In the genomic region with DNA sequence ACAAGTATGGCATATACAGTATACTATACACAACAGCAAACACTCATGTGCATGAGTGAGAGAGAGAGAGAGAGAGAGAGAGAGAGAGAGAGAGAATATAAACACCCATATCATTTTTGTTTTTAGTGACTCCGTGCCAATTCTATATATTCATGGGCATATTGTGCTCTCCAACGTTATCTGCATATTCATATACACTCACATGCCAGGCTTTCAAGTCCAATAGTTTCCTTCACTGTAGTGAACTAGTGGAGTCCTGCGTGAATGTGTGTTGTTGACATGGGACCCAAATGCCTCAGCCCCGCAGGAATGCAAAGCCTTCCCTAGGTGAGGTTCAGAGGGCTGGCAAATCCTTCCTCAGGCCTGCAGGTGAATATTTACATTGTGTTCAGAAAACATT, we compare ENCODE assay signal across 28 mouse cellular contexts.
"Had no signal": no experiment of that assay in that cellular context is flagged by ENCODE, and none has a peak within 500 bp of the region (broad histone marks: within the 10 kb centered on the region; RNA-seq: fewer than 3 reads in every experiment).

No protein-coding gene starts in this region.

- H3K27me3 ChIP-seq: heart, embryonic 12.5 days; hindbrain, embryonic 12.5 days; intestine, embryonic 15.5 days; limb, embryonic 12.5 days; liver, embryonic 13.5 days; liver, embryonic 15.5 days had no signal

- DNase-seq: gastrocnemius, adult 2 months; gastrocnemius, postnatal 10 days; gastrocnemius, postnatal 25 days; heart, adult 18-20 months; heart, postnatal 10 days; heart, postnatal 4 days; kidney, adult 18-20 months; kidney, adult 8-10 months; kidney, postnatal 10 days; kidney, postnatal 25 days; kidney, postnatal 4 days; liver; liver, embryonic 13.5 days had no signal

- H3K4me3 ChIP-seq: gastrocnemius, adult 2 months; heart, embryonic 10.5 days; heart, embryonic 12.5 days; hindbrain, embryonic 10.5 days; hindbrain, embryonic 12.5 days; intestine, embryonic 15.5 days; layer of hippocampus, adult 2 months; left cerebral cortex, adult 2 months; limb, embryonic 10.5 days; limb, embryonic 12.5 days; liver, embryonic 13.5 days; liver, embryonic 15.5 days had no signal

- H3K9me3 ChIP-seq: heart, embryonic 10.5 days; heart, embryonic 12.5 days; hindbrain, embryonic 10.5 days; hindbrain, embryonic 12.5 days; intestine, embryonic 15.5 days; limb, embryonic 10.5 days; limb, embryonic 12.5 days; liver, embryonic 13.5 days; liver, embryonic 15.5 days had no signal

- H3K27ac ChIP-seq: gastrocnemius, adult 2 months; heart, embryonic 10.5 days; hindbrain, embryonic 10.5 days; hindbrain, embryonic 12.5 days; hindbrain, embryonic 14.5 days; intestine, embryonic 15.5 days; layer of hippocampus, adult 2 months; left cerebral cortex, adult 2 months; limb, embryonic 10.5 days; limb, embryonic 12.5 days; liver, embryonic 13.5 days; liver, embryonic 15.5 days had no signal

- H3K4me1 ChIP-seq: heart, embryonic 10.5 days; hindbrain, embryonic 10.5 days; hindbrain, embryonic 12.5 days; intestine, embryonic 15.5 days; liver, embryonic 13.5 days; liver, embryonic 15.5 days had no signal

- H3K4me2 ChIP-seq: heart, embryonic 12.5 days; hindbrain, embryonic 12.5 days; hindbrain, embryonic 14.5 days; intestine, embryonic 15.5 days; limb, embryonic 12.5 days; liver, embryonic 11.5 days; liver, embryonic 13.5 days; liver, embryonic 15.5 days had no signal

- ATAC-seq: hindbrain, embryonic 16.5 days; inflammation-experienced regulatory T-cells, adult 6 months; intestine, embryonic 15.5 days; intestine, postnatal 0 days had no signal

- H3K9ac ChIP-seq: heart, embryonic 12.5 days; hindbrain, embryonic 12.5 days; hindbrain, embryonic 14.5 days; intestine, embryonic 15.5 days; limb, embryonic 12.5 days; liver, embryonic 13.5 days; liver, embryonic 15.5 days had no signal

- H3K36me3 ChIP-seq: heart, embryonic 10.5 days; heart, embryonic 12.5 days; hindbrain, embryonic 10.5 days; hindbrain, embryonic 12.5 days; intestine, embryonic 15.5 days; limb, embryonic 10.5 days; limb, embryonic 12.5 days; liver, embryonic 13.5 days; liver, embryonic 15.5 days had no signal
